Mouse (Mus musculus) hindbrain, embryonic 13.5 days (tissue): ENCODE data around the gene Lin28a. TPM values are rescaled to one million over a fixed set of nuclear protein-coding genes. Genes with fewer than 3 reads are reported as not detected.
"Not testable (repeated sequence)": the region's sequence is repeated elsewhere in the genome, so short reads cannot be mapped to it uniquely, and the experiment has no call there.

Experiments used
- ATAC-seq: fragments of 200-750 bp; cut with Nextera tagmentation; 2 replicates; pipeline ENCODE4 v1.8.0; 2017; ENCODE audit warnings: moderate TSS enrichment; ENCODE audit not compliant: low FRiP score
- H3K27ac ChIP-seq: fragments of 300-500 bp; sonication (generic); 2 replicates; pipeline ENCODE4 v1.5.1; 2015; ENCODE audit warnings: inconsistent platforms, mild to moderate bottlenecking, moderate library complexity
- H3K27me3 ChIP-seq: fragments of 300-500 bp; sonication (generic); 2 replicates; pipeline ENCODE4 v1.6.1; 2015; ENCODE audit warnings: mild to moderate bottlenecking, inconsistent platforms
- H3K36me3 ChIP-seq: fragments of 300-500 bp; sonication (generic); 2 replicates; pipeline ENCODE4 v1.6.1; 2015; ENCODE audit warnings: mild to moderate bottlenecking, inconsistent platforms
- H3K4me1 ChIP-seq: fragments of 300-500 bp; sonication (generic); replicated peaks from 2 replicates; pipeline ENCODE4 v1.6.1; 2015; ENCODE audit warnings: inconsistent platforms
- H3K4me2 ChIP-seq: fragments of 300-500 bp; sonication (generic); 2 replicates; pipeline ENCODE4 v1.6.1; 2015; ENCODE audit warnings: inconsistent platforms, mild to moderate bottlenecking, moderate library complexity
- H3K4me3 ChIP-seq: fragments of 300-500 bp; sonication (generic); 2 replicates; pipeline ENCODE4 v1.5.1; 2015; ENCODE audit warnings: mild to moderate bottlenecking, inconsistent platforms
- H3K9ac ChIP-seq: fragments of 300-500 bp; sonication (generic); 2 replicates; pipeline ENCODE4 v1.6.1; 2015; ENCODE audit warnings: mild to moderate bottlenecking, inconsistent platforms
- H3K9me3 ChIP-seq: fragments of 300-500 bp; sonication (generic); 2 replicates; pipeline ENCODE4 v1.6.1; 2016; ENCODE audit warnings: inconsistent platforms
- WGBS: fragments of 180-500 bp; shearing (Covaris S2); methylation state at CpG from one replicate; pipeline ENCODE4 v1.1.7; 2015; 5-methylcytosine and 5-hydroxymethylcytosine counted together
- polyA plus RNA-seq: library from polyadenylated mRNA; unstranded; fragments of >200 nt; fragmentation: Nextera tagmentation; extraction: Ambion mirVana; gene quantifications from 2 replicates; pipeline ENCODE4 v1.2.1, GENCODE M21; 2015

The Lin28a gene
- polyA plus RNA-seq, 1 experiment from 2014 or later = 0.17 TPM

- Histone ChIP-seq H3K4me1 (peaks cover 14% of the 10 kb centered on the region), H3K36me3 (peaks cover 13% of the 10 kb centered on the region), H3K4me3 (peak within 1 kb of the TSS; percentile 69), H3K27ac (peak within 1 kb of the TSS; percentile 74), H3K9me3 (no peaks in the 10 kb centered on the region), H3K27me3 (no peaks in the 10 kb centered on the region), H3K9ac (peak within 1 kb of the TSS; percentile 77), H3K4me2 (peak within 1 kb of the TSS; percentile 89)
- ATAC-seq = peak; percentile 98
- 1% methylated on average over 49 of the region's 49 CpGs for WGBS
These were observed 17.9 kb downstream of the Lin28a start, which contains the start of gene Dhdds for GRCm38 (mm10) chr4:134000466-134001438. TSS of gene Dhdds (minus strand) at chr4:134000918.

GRCm38 (mm10) chr4:133994697-133995096, 23.9 kb downstream of the Lin28a start:
- Histone ChIP-seq H3K27ac (no peak overlapping the region), H3K36me3 (peaks cover 72% of the 10 kb centered on the region), H3K4me3 (no peak overlapping the region), H3K4me1 (peaks cover 3% of the 10 kb centered on the region), H3K9ac (no peak overlapping the region), H3K27me3 (no peaks in the 10 kb centered on the region), H3K9me3 (no peaks in the 10 kb centered on the region), H3K4me2 (no peak overlapping the region)
- 91% methylated on average over 8 of the region's 8 CpGs for WGBS
- no peak for ATAC-seq

- no peak overlapping the region for H3K4me2 ChIP-seq
- ATAC-seq = no peak
- no peak overlapping the region for H3K9ac ChIP-seq
- H3K27me3 ChIP-seq = no peaks in the 10 kb centered on the region
- H3K4me3 ChIP-seq = no peak overlapping the region
- 91% methylated on average over 13 of the region's 13 CpGs for WGBS
- no peaks in the 10 kb centered on the region for H3K9me3 ChIP-seq
- H3K4me1 ChIP-seq = no peaks in the 10 kb centered on the region
- H3K36me3 ChIP-seq = peaks cover 92% of the 10 kb centered on the region
- H3K27ac ChIP-seq = no peak overlapping the region
These were observed 27.5 kb downstream of the Lin28a start for GRCm38 (mm10) chr4:133991087-133991660.

DNA sequence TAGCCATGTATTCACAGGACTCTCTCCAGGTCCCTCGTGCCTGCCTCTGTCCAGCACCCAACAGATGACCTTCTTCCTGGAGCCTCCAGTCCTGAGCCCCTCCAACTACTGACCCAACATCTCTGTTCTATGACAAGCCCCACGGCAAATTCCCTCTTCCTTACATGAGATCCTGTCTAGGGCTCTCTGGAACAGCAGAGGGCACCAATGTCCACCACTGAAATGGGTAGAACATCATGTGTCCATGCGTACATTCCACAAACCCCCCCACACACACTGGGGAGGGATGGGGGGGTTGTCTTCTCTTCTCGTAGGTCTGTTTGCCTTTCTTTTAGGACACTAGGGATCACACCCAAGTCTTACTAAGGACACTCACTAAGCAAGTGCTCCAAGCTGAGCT, 28.6 kb downstream of the Lin28a start:
- peaks cover 89% of the 10 kb centered on the region for H3K36me3 ChIP-seq
- H3K4me1 ChIP-seq = no peaks in the 10 kb centered on the region
- H3K27me3 ChIP-seq = no peaks in the 10 kb centered on the region
- WGBS = 66% methylated on average over 4 of the region's 4 CpGs
- no peak overlapping the region for H3K4me2 ChIP-seq
- ATAC-seq = no peak
- no peaks in the 10 kb centered on the region for H3K9me3 ChIP-seq
- H3K9ac ChIP-seq = no peak overlapping the region
- no peak overlapping the region for H3K4me3 ChIP-seq
- H3K27ac ChIP-seq = no peak overlapping the region

DNA sequence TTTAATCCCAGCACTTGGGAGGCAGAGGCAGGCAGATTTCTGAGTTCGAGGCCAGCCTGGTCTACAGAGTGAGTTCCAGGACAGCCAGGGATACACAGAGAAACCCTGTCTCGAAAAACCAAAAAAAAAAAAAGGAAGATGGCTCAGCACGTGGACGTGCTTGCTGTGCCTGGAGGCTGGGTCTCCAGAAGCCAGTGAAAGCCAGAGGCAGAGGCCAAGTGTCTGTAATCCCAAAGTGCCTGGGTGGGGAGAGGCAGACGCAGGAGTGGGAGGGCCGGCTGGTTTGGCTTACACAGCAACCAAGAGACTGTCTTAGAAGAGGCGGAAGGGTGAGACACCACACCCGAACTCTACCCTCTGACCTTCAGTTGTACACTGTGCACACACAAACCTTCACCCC, 30.4 kb downstream of the Lin28a start:
- H3K9ac ChIP-seq, H3K4me3 ChIP-seq, H3K27me3 ChIP-seq, H3K4me2 ChIP-seq, H3K27ac ChIP-seq, ATAC-seq, H3K4me1 ChIP-seq, H3K9me3 ChIP-seq: not testable (repeated sequence)
- peaks cover 77% of the 10 kb centered on the region for H3K36me3 ChIP-seq
- WGBS = 95% methylated on average over 8 of the region's 8 CpGs

DNA sequence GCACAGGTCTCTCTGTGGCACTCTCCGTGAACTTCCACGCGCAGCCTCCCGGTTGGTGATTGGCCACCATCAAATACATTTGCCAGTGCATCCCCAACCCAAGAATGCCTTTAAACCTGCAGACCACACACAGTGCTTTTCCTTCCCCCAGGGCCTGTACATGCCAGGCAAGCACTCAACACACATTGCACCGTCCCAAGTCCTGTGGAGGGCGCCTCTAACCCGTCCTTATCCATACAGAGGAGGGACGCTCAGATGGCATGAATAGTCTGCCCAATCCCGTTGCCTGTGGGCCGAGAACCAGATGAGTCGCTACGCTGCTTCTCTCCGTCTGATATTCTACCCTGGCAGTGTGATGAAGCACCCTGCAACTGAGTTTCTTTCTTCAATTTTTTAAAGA, 35.7 kb downstream of the Lin28a start:
- Histone ChIP-seq H3K36me3 (peaks cover 81% of the 10 kb centered on the region), H3K27ac (no peak overlapping the region), H3K4me3 (no peak overlapping the region), H3K4me2 (no peak overlapping the region), H3K9ac (no peak overlapping the region), H3K27me3 (no peaks in the 10 kb centered on the region), H3K9me3 (no peaks in the 10 kb centered on the region), H3K4me1 (no peaks in the 10 kb centered on the region)
- WGBS = 83% methylated on average over 13 of the region's 13 CpGs
- no peak for ATAC-seq

- H3K4me3 ChIP-seq = no peak overlapping the region
- 90% methylated on average over 5 of the region's 5 CpGs for WGBS
- H3K27me3 ChIP-seq = no peaks in the 10 kb centered on the region
- H3K9ac ChIP-seq = no peak overlapping the region
- no peaks in the 10 kb centered on the region for H3K4me1 ChIP-seq
- no peaks in the 10 kb centered on the region for H3K9me3 ChIP-seq
- ATAC-seq = no peak
- H3K4me2 ChIP-seq = no peak overlapping the region
- H3K36me3 ChIP-seq = peaks cover 77% of the 10 kb centered on the region
- H3K27ac ChIP-seq = no peak overlapping the region
These were observed 38.1 kb downstream of the Lin28a start for GRCm38 (mm10) chr4:133980496-133980895.

GRCm38 (mm10) chr4:133978021-133978711, 40.5 kb downstream of the Lin28a start:
- Histone ChIP-seq H3K4me2 (no peak overlapping the region), H3K4me3 (no peak overlapping the region), H3K27ac (no peak overlapping the region), H3K4me1 (no peaks in the 10 kb centered on the region), H3K27me3 (no peaks in the 10 kb centered on the region), H3K9me3 (no peaks in the 10 kb centered on the region), H3K36me3 (peaks cover 75% of the 10 kb centered on the region), H3K9ac (no peak overlapping the region)
- 97% methylated on average over 10 of the region's 10 CpGs for WGBS
- no peak for ATAC-seq

DNA sequence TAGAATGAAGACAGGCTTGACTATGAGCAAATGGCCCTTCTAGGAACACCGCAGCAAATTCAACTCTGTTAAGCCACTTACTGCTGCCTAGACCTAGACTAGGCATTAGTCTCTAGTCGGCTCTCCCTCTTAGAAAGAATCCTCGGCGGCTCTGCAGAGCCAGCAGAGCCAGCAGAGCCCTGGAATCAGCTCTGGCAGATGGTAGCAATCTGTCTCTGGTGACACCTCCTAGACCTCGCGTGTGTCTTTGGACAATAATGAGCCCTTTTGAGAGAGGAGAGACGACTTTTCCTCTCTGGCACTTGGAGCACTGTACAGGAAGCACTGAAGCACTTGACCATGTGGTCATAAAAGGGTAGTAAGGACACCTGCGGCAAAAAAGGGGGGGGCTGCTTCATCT, 46.9 kb downstream of the Lin28a start:
- Histone ChIP-seq H3K9me3 (no peaks in the 10 kb centered on the region), H3K9ac (no peak overlapping the region), H3K4me1 (peaks cover 37% of the 10 kb centered on the region), H3K27ac (0 out of 2 replicates have a peak overlapping the region, but pooled peaks have one; percentile 19), H3K27me3 (no peaks in the 10 kb centered on the region), H3K4me3 (no peak overlapping the region), H3K4me2 (no peak overlapping the region), H3K36me3 (peaks cover 20% of the 10 kb centered on the region)
- no peak for ATAC-seq
- 56% methylated on average over 8 of the region's 8 CpGs for WGBS

DNA sequence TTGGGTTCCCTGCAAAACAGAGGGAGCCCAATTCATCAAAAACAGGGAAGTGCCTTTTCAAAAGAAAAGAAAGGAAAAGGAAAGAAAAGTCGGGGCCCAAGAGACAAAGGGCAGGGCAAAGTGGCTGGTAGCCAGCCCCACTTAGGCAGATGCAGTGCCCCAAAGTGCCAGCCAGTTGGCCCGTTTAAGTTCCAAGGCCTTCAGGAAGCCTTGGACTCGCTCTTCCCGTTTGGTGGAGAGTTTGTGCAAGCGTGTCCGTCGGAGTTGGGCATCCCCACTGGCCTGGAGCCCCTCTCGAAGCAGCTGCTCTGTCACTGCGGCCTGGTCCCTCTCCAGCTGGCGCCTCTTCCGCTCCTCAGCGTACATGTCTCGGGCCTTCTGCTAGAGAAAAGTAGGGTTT, 47.8 kb downstream of the Lin28a start:
- 61% methylated on average over 13 of the region's 13 CpGs for WGBS
- Histone ChIP-seq H3K36me3 (peaks cover 20% of the 10 kb centered on the region), H3K27me3 (no peaks in the 10 kb centered on the region), H3K9me3 (no peaks in the 10 kb centered on the region), H3K9ac (no peak overlapping the region), H3K27ac (peak overlapping the region; percentile 100), H3K4me1 (peaks cover 46% of the 10 kb centered on the region), H3K4me3 (no peak overlapping the region), H3K4me2 (no peak overlapping the region)
- no peak for ATAC-seq

DNA sequence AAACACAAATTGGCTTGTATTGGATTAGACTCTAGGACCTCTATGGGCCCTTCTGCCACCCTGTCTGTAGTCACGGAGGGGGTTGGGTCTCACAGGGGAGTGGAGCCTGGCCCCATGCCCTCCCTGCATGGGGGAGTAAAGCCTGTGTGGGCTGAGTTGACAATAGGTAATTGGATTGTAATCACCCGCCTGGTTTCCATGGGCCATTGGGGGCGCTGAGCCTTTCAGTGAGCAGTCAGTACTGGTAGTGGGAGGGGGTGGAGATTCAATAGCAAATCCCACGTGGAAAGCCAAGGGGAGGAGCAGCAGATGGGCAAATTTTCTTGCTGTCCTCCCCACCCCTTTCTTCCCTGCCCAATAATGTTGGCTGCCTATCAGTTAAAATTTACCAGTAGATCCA, 48.4 kb downstream of the Lin28a start:
- Histone ChIP-seq H3K4me1 (peaks cover 50% of the 10 kb centered on the region), H3K27ac (peak overlapping the region; percentile 100), H3K4me2 (no peak overlapping the region), H3K36me3 (peaks cover 25% of the 10 kb centered on the region), H3K27me3 (no peaks in the 10 kb centered on the region), H3K9ac (no peak overlapping the region), H3K9me3 (no peaks in the 10 kb centered on the region), H3K4me3 (no peak overlapping the region)
- WGBS = 7% methylated on average over 4 of the region's 4 CpGs
- ATAC-seq = no peak

DNA sequence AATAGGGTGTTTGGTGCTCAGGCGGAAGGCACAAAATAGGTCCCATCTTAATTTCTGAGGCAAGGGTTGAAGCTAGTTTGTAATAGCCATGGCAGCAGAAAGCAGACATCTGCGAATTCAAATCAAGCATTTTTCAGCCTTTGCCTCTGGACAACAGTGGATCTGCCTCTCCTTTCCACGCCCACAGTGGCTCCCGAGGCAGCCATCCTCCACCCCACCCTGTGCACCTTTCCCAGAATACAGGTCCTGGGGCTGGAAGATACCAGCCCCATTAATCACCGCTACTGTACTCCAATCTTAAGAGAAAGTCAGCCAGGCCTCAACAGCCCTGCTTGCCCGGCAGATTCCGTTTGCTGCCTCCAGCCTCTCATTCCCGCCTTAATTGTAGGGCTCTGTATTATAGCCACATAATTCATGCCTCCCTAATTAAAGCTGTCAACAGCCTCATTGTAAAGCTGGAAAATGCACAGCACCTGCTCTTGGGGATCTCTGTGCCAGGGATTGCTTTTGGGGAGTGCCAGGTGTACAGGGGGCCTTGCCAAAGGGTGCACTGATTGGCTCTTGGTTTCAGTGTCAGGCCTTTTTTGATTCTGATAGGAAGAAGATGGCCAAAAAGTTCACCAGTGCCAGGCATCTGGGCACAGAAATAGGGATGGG, 49.4 kb downstream of the Lin28a start:
- Histone ChIP-seq H3K9me3 (no peaks in the 10 kb centered on the region), H3K4me3 (peak overlapping the region; percentile 70), H3K27ac (peak overlapping the region; percentile 100), H3K9ac (peak overlapping the region; percentile 93), H3K36me3 (peaks cover 24% of the 10 kb centered on the region), H3K4me1 (peaks cover 50% of the 10 kb centered on the region), H3K27me3 (no peaks in the 10 kb centered on the region), H3K4me2 (peak overlapping the region; percentile 98)
- 36% methylated on average over 8 of the region's 8 CpGs for WGBS
- no peak for ATAC-seq
